Mouse (Mus musculus) heart, adult 2 months (tissue): ENCODE results near the gene Aldh3b2.

Experiments
- CTCF ChIP-seq: fragments of 200-600 bp; IDR thresholded peaks from 2 replicates; pipeline ENCODE4 v1.8.1; 2022; ENCODE audit warnings: antibody characterized with exemption, mild to moderate bottlenecking, moderate library complexity
- EP300 ChIP-seq: fragments of 200-500 bp; IDR thresholded peaks from 2 replicates; pipeline ENCODE4 v1.6.1; 2011; ENCODE audit warnings: low read depth, low read length, control low read depth; ENCODE audit not compliant: insufficient read depth

- peak; percentile 88 for TF ChIP-seq EP300
- no peak for TF ChIP-seq CTCF
These were observed 26.1 kb upstream of the Aldh3b2 start for GRCm38 (mm10) chr19:3945872-3946564.
